31 mouse cellular contexts compared by ENCODE assay signal in genomic region chr16:17839976-17840375, GRCm38 (mm10). TPM values are rescaled to one million over a fixed set of nuclear protein-coding genes. Genes with fewer than 3 reads are reported as not detected.
DNase-seq lines count a peak whose midpoint lies in the region; ATAC-seq lines count a peak whose summit lies in the region.
"Had no signal": no experiment of that assay in that cellular context is flagged by ENCODE, and none has a peak within 500 bp of the region (broad histone marks: within the 10 kb centered on the region; RNA-seq: fewer than 3 reads in every experiment).

No protein-coding gene starts in this region.

- no peak overlapping the region for H3K27ac ChIP-seq in forebrain, embryonic 11.5 days (ENCODE audit: low read depth, low read length)
- H3K27ac ChIP-seq: embryonic facial prominence, embryonic 13.5 days; forebrain, embryonic 15.5 days; left cerebral cortex, adult 2 months; midbrain, embryonic 13.5 days; neural tube, embryonic 13.5 days; stomach, embryonic 15.5 days had no signal

- no peak overlapping the region for H3K4me2 ChIP-seq in forebrain, embryonic 11.5 days (ENCODE audit: low read depth, low read length, severe bottlenecking)
- H3K4me2 ChIP-seq: embryonic facial prominence, embryonic 13.5 days; forebrain, embryonic 15.5 days; liver, embryonic 11.5 days; midbrain, embryonic 13.5 days; neural tube, embryonic 13.5 days; stomach, embryonic 15.5 days had no signal

- no peaks in the 10 kb centered on the region for H3K9me3 ChIP-seq in forebrain, embryonic 11.5 days (ENCODE audit: control insufficient read depth, low read length)
- H3K9me3 ChIP-seq: embryonic facial prominence, embryonic 13.5 days; forebrain, embryonic 15.5 days; midbrain, embryonic 13.5 days; neural tube, embryonic 13.5 days; stomach, embryonic 15.5 days had no signal

- WGBS in forebrain, embryonic 11.5 days, result 87% methylated on average over 4 of the region's 4 CpGs

- peaks cover 19% of the 10 kb centered on the region; the same call in 1 of the 2 replicates for H3K36me3 ChIP-seq in forebrain, embryonic 11.5 days (ENCODE audit: control insufficient read depth, insufficient read depth, low read length)

- no peak overlapping the region for H3K4me3 ChIP-seq in forebrain, embryonic 11.5 days (ENCODE audit: low read depth, low read length)
- H3K4me3 ChIP-seq: embryonic facial prominence, embryonic 13.5 days; forebrain, embryonic 15.5 days; left cerebral cortex, adult 2 months; midbrain, embryonic 13.5 days; neural tube, embryonic 13.5 days; stomach, embryonic 15.5 days had no signal

- peak; percentile 31; the same call in 1 of the 2 replicates for ATAC-seq in cerebellum, adult (ENCODE audit: insufficient number of reproducible peaks, low FRiP score, low TSS enrichment)
- no peak for ATAC-seq in forebrain, embryonic 11.5 days (replicated peaks; ENCODE audit: low FRiP score)
- ATAC-seq: forebrain, embryonic 15.5 days; inflammation-experienced regulatory T-cells, adult 6 months; midbrain, embryonic 13.5 days; Patski had no signal

- no peak for DNase-seq in cerebellum, postnatal 4 days (ENCODE audit: low spot score in 2 of 2)
- peak; percentile 84 for DNase-seq in cerebellum, adult 11-12 months
- peak; percentile 73 to 91 for DNase-seq in cerebellum, postnatal 14 days
- DNase-seq in gastrocnemius, postnatal 25 days, result peak; percentile 53
- no peak for DNase-seq in urinary bladder, postnatal 14 days (ENCODE audit: low spot score)
- no peak for DNase-seq in ovary, postnatal 14 days (ENCODE audit: low spot score)
- DNase-seq in forebrain, embryonic 11.5 days (ENCODE audit: low spot score), result no peak
- DNase-seq: adrenal gland, postnatal 25 days; kidney, adult 2 months; kidney, postnatal 10 days; lung, adult 18-20 months; lung, postnatal 14 days; right cerebral cortex, postnatal 14 days; thymus, adult 18-20 months had no signal

- H3K27me3 ChIP-seq in forebrain, embryonic 11.5 days (ENCODE audit: control insufficient read depth, insufficient read depth, low read length), result peaks cover 13% of the 10 kb centered on the region

- H3K9ac ChIP-seq in forebrain, embryonic 11.5 days (ENCODE audit: low read length), result no peak overlapping the region
- H3K9ac ChIP-seq: embryonic facial prominence, embryonic 13.5 days; forebrain, embryonic 15.5 days; midbrain, embryonic 13.5 days; neural tube, embryonic 13.5 days; stomach, embryonic 15.5 days had no signal

- no peaks in the 10 kb centered on the region for H3K4me1 ChIP-seq in forebrain, embryonic 11.5 days (replicated peaks; ENCODE audit: control insufficient read depth, insufficient read depth, low read length)
- H3K4me1 ChIP-seq: embryonic facial prominence, embryonic 13.5 days; forebrain, embryonic 15.5 days; stomach, embryonic 15.5 days had no signal

RNA-seq across cellular contexts. Expression of gene Car15, which starts 1.8 kb away (rescaled TPM):
- total RNA-seq in gastrocnemius, postnatal 25 days (2021), result under 1 TPM; 0.79 to 0.88 TPM
- polyA plus RNA-seq in forebrain, embryonic 11.5 days (2014; fragmentation: Nextera tagmentation; extraction: Ambion mirVana), result 4.3 and 4.6 TPM in 2 replicates
- total RNA-seq: hematopoietic stem cell, adult 5-6 weeks had no signal

RNA-seq across cellular contexts. Expression of gene B830017H08Rik, which starts 7.1 kb away (rescaled TPM):
- total RNA-seq in gastrocnemius, postnatal 25 days (2021), result not detected
- polyA plus RNA-seq in forebrain, embryonic 11.5 days (2014; fragmentation: Nextera tagmentation; extraction: Ambion mirVana), result not detected in 2 replicates
- total RNA-seq: adrenal gland, postnatal 25 days; ES-E14; heart, adult 8-10 months; hematopoietic stem cell, adult 5-6 weeks; megakaryocyte, adult 5-6 weeks had no signal
- polyA plus RNA-seq: heart, embryonic 16.5 days; inflammation-experienced regulatory T-cells, adult 6 months; liver, embryonic 11.5 days; stomach, embryonic 15.5 days; urinary bladder, adult 2 months had no signal

RNA-seq across cellular contexts. Expression of gene Scarf2, which starts 42.9 kb away (rescaled TPM):
- total RNA-seq in gastrocnemius, postnatal 25 days (2021), result 1 to 10 TPM; 4.7 to 5.4 TPM
- polyA plus RNA-seq in forebrain, embryonic 11.5 days (2014; fragmentation: Nextera tagmentation; extraction: Ambion mirVana), result 7.4 and 7.9 TPM in 2 replicates
- total RNA-seq: hematopoietic stem cell, adult 5-6 weeks had no signal
- polyA plus RNA-seq: inflammation-experienced regulatory T-cells, adult 6 months had no signal

RNA-seq across cellular contexts. Expression of gene Gm20518, which starts 51.5 kb away (rescaled TPM):
- under 1 TPM in 1 of 2 experiments, not detected in 1; 0.16 TPM for total RNA-seq in gastrocnemius, postnatal 25 days (2021)
- polyA plus RNA-seq in forebrain, embryonic 11.5 days (2014; fragmentation: Nextera tagmentation; extraction: Ambion mirVana), result 0.32 and 0.51 TPM in 2 replicates
- total RNA-seq: hematopoietic stem cell, adult 5-6 weeks had no signal

RNA-seq across cellular contexts. Expression of gene Tssk1, which starts 54.0 kb away (rescaled TPM):
- total RNA-seq in gastrocnemius, postnatal 25 days (2021), result under 1 TPM in 1 of 2 experiments, not detected in 1; 0.13 TPM
- polyA plus RNA-seq in forebrain, embryonic 11.5 days (2014; fragmentation: Nextera tagmentation; extraction: Ambion mirVana), result not detected in 2 replicates
- total RNA-seq: ES-E14; left cerebral cortex, adult 2 months; megakaryocyte, adult 5-6 weeks had no signal
- polyA plus RNA-seq: embryonic facial prominence, embryonic 13.5 days; limb, embryonic 11.5 days; liver, embryonic 11.5 days; stomach, embryonic 15.5 days had no signal

Comparison
In these comparisons a context has a peak if more than half of its experiments do, and no peak if none do; other contexts are left out.
1. DNase-seq: peak in cerebellum, adult 11-12 months (single experiment), cerebellum, postnatal 14 days (2 of 2) and gastrocnemius, postnatal 25 days (single experiment); none in cerebellum, postnatal 4 days (0 of 2), urinary bladder, postnatal 14 days (single experiment), ovary, postnatal 14 days (single experiment) and forebrain, embryonic 11.5 days (single experiment).